Mouse (Mus musculus): Measurements from ENCODE around the gene P2rx5.

GRCm38 (mm10) chr11:73199230-73199712, 39.0 kb downstream of the P2rx5 start, which contains the start of gene Shpk:
- TF ChIP-seq CTCF (IDR thresholded peaks at IDR 0.05; ENCODE audit: insufficient read depth, low read depth, low read length) (no peak), POLR2A (IDR thresholded peaks at IDR 0.05; ENCODE audit: insufficient read depth, low read depth, low read length) (peak; percentile 45; the same call in 1 of the 2 replicates)
